Mouse (Mus musculus): ENCODE results near the gene March1. TPM values are rescaled to one million over a fixed set of nuclear protein-coding genes. Genes with fewer than 3 reads are reported as not detected.

March1 gene
- polyA plus RNA-seq, 1 experiment from 2014 or later, result 0.30 TPM

GRCm38 (mm10) chr8:66437929-66438328, 820.2 kb downstream of the March1 start:
- TF ChIP-seq CTCF (IDR thresholded peaks at IDR 0.05; ENCODE audit: low read depth), result no peak
- WGBS, result 44% methylated on average over 3 of the region's 3 CpGs
- H3K27me3 ChIP-seq (ENCODE audit: insufficient read depth, low read length), result no peaks in the 10 kb centered on the region
- no peak overlapping the region for H3K4me2 ChIP-seq (ENCODE audit: low read length)
- DNase-seq (ENCODE audit: low spot score), result no peak
- H3K9me3 ChIP-seq (replicated peaks; ENCODE audit: low read length), result no peaks in the 10 kb centered on the region
- H3K4me1 ChIP-seq (replicated peaks; ENCODE audit: insufficient read depth, low read length), result no peaks in the 10 kb centered on the region
- no peaks in the 10 kb centered on the region for H3K36me3 ChIP-seq (ENCODE audit: insufficient read depth, low read length)
- no peak for ATAC-seq (replicated peaks; ENCODE audit: low FRiP score, low read depth)
- H3K4me3 ChIP-seq (replicated peaks; ENCODE audit: low read depth, low read length), result no peak overlapping the region
- H3K27ac ChIP-seq, result no peak overlapping the region
- no peak overlapping the region for H3K9ac ChIP-seq (ENCODE audit: low read depth, low read length)

DNA sequence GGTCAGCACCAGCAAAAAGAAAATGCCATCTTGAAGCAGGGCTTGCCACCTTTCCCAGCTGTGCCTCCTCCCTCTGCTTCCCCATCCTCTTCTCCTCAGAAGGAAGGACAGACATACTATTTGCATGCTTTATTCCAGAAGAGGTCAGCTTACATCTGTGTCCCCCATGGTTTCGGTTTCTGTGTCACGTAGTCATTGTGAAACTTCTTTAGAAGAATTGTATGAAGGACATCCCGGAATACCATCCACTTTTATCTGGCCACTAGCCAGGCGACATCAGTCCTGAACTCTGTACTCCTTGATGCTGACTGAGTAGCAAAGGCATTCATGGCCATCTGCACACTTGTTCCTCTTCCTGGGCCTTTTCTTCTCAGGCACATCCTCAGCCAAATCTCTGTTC, 820.8 kb downstream of the March1 start:
- ATAC-seq (replicated peaks; ENCODE audit: low FRiP score, low read depth) (no peak), DNase-seq (ENCODE audit: low spot score) (no peak)
- H3K4me2 ChIP-seq (ENCODE audit: low read length), result no peak overlapping the region
- H3K9ac ChIP-seq (ENCODE audit: low read depth, low read length), result no peak overlapping the region
- H3K27ac ChIP-seq, result no peak overlapping the region
- H3K9me3 ChIP-seq (replicated peaks; ENCODE audit: low read length), result no peaks in the 10 kb centered on the region
- TF ChIP-seq CTCF (IDR thresholded peaks at IDR 0.05; ENCODE audit: low read depth), result no peak
- H3K27me3 ChIP-seq (ENCODE audit: insufficient read depth, low read length), result no peaks in the 10 kb centered on the region
- no peaks in the 10 kb centered on the region for H3K36me3 ChIP-seq (ENCODE audit: insufficient read depth, low read length)
- WGBS, result 75% methylated on average over 4 of the region's 4 CpGs
- H3K4me3 ChIP-seq (replicated peaks; ENCODE audit: low read depth, low read length), result no peak overlapping the region
- H3K4me1 ChIP-seq (replicated peaks; ENCODE audit: insufficient read depth, low read length), result no peaks in the 10 kb centered on the region

GRCm38 (mm10) chr8:66441123-66441522, 823.4 kb downstream of the March1 start:
- 9% methylated on average over 1 of the region's 1 CpGs for WGBS
- DNase-seq (ENCODE audit: low spot score) (peak; percentile 64), ATAC-seq (replicated peaks; ENCODE audit: low FRiP score, low read depth) (no peak)
- no peaks in the 10 kb centered on the region for H3K27me3 ChIP-seq (ENCODE audit: insufficient read depth, low read length)
- H3K4me3 ChIP-seq (replicated peaks; ENCODE audit: low read depth, low read length), result no peak overlapping the region
- H3K9me3 ChIP-seq (replicated peaks; ENCODE audit: low read length), result no peaks in the 10 kb centered on the region
- peak; percentile 65 for TF ChIP-seq CTCF (IDR thresholded peaks at IDR 0.05; ENCODE audit: low read depth)
- no peaks in the 10 kb centered on the region for H3K36me3 ChIP-seq (ENCODE audit: insufficient read depth, low read length)
- no peak overlapping the region for H3K27ac ChIP-seq
- H3K4me1 ChIP-seq (replicated peaks; ENCODE audit: insufficient read depth, low read length), result no peaks in the 10 kb centered on the region
- H3K9ac ChIP-seq (ENCODE audit: low read depth, low read length), result no peak overlapping the region
- no peak overlapping the region for H3K4me2 ChIP-seq (ENCODE audit: low read length)

- peak; percentile 75 for TF ChIP-seq CTCF (IDR thresholded peaks at IDR 0.05; ENCODE audit: low read depth)
- ATAC-seq (replicated peaks; ENCODE audit: low FRiP score, low read depth) (no peak), DNase-seq (ENCODE audit: low spot score) (peak; percentile 37)
- Histone ChIP-seq H3K36me3 (ENCODE audit: insufficient read depth, low read length) (no peaks in the 10 kb centered on the region), H3K27me3 (ENCODE audit: insufficient read depth, low read length) (no peaks in the 10 kb centered on the region), H3K9me3 (replicated peaks; ENCODE audit: low read length) (no peaks in the 10 kb centered on the region), H3K4me1 (replicated peaks; ENCODE audit: insufficient read depth, low read length) (no peaks in the 10 kb centered on the region), H3K4me2 (ENCODE audit: low read length) (no peak overlapping the region), H3K27ac (no peak overlapping the region), H3K4me3 (replicated peaks; ENCODE audit: low read depth, low read length) (no peak overlapping the region), H3K9ac (ENCODE audit: low read depth, low read length) (no peak overlapping the region)
- 36% methylated on average over 1 of the region's 1 CpGs for WGBS
Observed at GRCm38 (mm10) chr8:66442778-66443177, 825.1 kb downstream of the March1 start.

DNA sequence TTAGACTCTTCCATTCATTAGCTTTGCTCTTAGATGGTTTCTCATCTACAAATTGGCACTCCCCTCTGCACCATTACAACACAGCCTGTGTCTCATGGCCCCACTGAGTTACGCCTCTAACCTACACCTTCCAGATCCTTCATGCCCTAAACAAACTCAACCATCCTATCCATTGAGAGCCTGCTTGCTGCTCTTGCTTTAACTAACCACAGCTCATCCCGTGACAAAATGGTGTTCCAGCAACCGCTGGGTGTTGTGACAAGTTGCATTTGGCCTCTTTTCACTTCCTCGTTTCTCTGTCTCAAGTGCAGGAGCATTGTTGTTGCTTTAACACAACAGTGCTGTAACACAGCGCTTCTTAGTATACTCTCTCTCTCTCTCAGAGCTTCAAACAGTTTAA, 826.4 kb downstream of the March1 start:
- DNase-seq (ENCODE audit: low spot score) (no peak), ATAC-seq (replicated peaks; ENCODE audit: low FRiP score, low read depth) (no peak)
- no peak overlapping the region for H3K27ac ChIP-seq
- H3K4me1 ChIP-seq (replicated peaks; ENCODE audit: insufficient read depth, low read length), result no peaks in the 10 kb centered on the region
- H3K9me3 ChIP-seq (replicated peaks; ENCODE audit: low read length), result no peaks in the 10 kb centered on the region
- WGBS, result 72% methylated on average over 5 of the region's 5 CpGs
- TF ChIP-seq CTCF (IDR thresholded peaks at IDR 0.05; ENCODE audit: low read depth), result no peak
- H3K4me2 ChIP-seq (ENCODE audit: low read length), result no peak overlapping the region
- no peak overlapping the region for H3K4me3 ChIP-seq (replicated peaks; ENCODE audit: low read depth, low read length)
- H3K9ac ChIP-seq (ENCODE audit: low read depth, low read length), result no peak overlapping the region
- no peaks in the 10 kb centered on the region for H3K36me3 ChIP-seq (ENCODE audit: insufficient read depth, low read length)
- H3K27me3 ChIP-seq (ENCODE audit: insufficient read depth, low read length), result no peaks in the 10 kb centered on the region

DNA sequence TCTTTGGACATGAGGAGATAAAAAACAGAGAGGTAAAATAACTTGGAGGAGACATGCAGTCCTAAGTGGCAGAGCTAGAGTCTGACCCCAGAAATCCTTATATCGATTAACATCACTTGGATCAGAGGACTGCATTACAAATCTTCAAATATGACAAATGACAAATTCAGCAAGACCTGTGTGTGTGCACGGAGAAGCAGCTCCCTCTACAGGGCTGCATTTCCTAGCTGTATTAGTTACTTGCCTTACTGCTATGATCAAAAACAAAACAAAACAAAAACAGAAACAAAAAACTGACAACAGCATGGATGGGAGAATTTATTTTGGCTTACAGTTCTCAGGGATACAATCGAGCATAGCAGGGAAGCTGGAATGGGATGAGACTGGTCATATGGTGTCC, 827.7 kb downstream of the March1 start:
- no peak overlapping the region for H3K4me3 ChIP-seq (replicated peaks; ENCODE audit: low read depth, low read length)
- no peaks in the 10 kb centered on the region for H3K9me3 ChIP-seq (replicated peaks; ENCODE audit: low read length)
- 79% methylated on average over 3 of the region's 3 CpGs for WGBS
- no peaks in the 10 kb centered on the region for H3K4me1 ChIP-seq (replicated peaks; ENCODE audit: insufficient read depth, low read length)
- H3K9ac ChIP-seq (ENCODE audit: low read depth, low read length), result no peak overlapping the region
- no peak for TF ChIP-seq CTCF (IDR thresholded peaks at IDR 0.05; ENCODE audit: low read depth)
- DNase-seq (ENCODE audit: low spot score) (no peak), ATAC-seq (replicated peaks; ENCODE audit: low FRiP score, low read depth) (no peak)
- no peak overlapping the region for H3K4me2 ChIP-seq (ENCODE audit: low read length)
- no peaks in the 10 kb centered on the region for H3K36me3 ChIP-seq (ENCODE audit: insufficient read depth, low read length)
- H3K27ac ChIP-seq, result no peak overlapping the region
- no peaks in the 10 kb centered on the region for H3K27me3 ChIP-seq (ENCODE audit: insufficient read depth, low read length)

DNA sequence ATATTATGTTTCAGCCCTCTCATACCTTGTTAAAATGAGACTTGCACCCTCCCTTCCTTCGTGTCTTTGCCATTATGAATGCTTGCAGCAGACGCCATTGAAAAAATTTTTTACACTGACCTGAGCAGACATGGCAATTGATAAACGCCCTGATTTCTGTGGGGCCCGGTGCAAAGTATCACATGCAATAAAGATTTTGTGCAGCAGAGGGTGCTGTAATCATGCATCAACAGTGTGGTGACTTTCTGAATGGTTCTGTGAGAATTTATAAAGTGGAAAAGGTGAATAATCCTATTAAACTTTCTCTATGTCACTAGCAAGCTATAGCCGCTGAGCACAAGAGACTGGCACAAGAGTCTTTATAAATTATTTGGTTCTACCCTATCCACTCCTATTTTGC, 833.0 kb downstream of the March1 start:
- no peak for ATAC-seq (replicated peaks; ENCODE audit: low FRiP score, low read depth)
- 25% methylated on average over 5 of the region's 5 CpGs for WGBS
- H3K27me3 ChIP-seq (ENCODE audit: insufficient read depth, low read length), result no peaks in the 10 kb centered on the region
- no peak overlapping the region for H3K4me3 ChIP-seq (replicated peaks; ENCODE audit: low read depth, low read length)
- H3K36me3 ChIP-seq (ENCODE audit: insufficient read depth, low read length), result no peaks in the 10 kb centered on the region
- H3K9ac ChIP-seq (ENCODE audit: low read depth, low read length), result no peak overlapping the region
- DNase-seq (ENCODE audit: low spot score), result peak; percentile 28
- no peaks in the 10 kb centered on the region for H3K9me3 ChIP-seq (replicated peaks; ENCODE audit: low read length)
- no peaks in the 10 kb centered on the region for H3K4me1 ChIP-seq (replicated peaks; ENCODE audit: insufficient read depth, low read length)
- peak; percentile 80 for TF ChIP-seq CTCF (IDR thresholded peaks at IDR 0.05; ENCODE audit: low read depth)
- no peak overlapping the region for H3K27ac ChIP-seq
- H3K4me2 ChIP-seq (ENCODE audit: low read length), result no peak overlapping the region

Measured in kidney, postnatal 0 days (tissue).